Mouse (Mus musculus) heart, embryonic 12.5 days (tissue): Measurements from ENCODE around the gene Krtap16-1. TPM values are rescaled to one million over a fixed set of nuclear protein-coding genes. Genes with fewer than 3 reads are reported as not detected.
A peak's percentile ranks its signal among the peaks of the same experiment; 100 is the strongest.

Experiments used
- ATAC-seq: fragments of 200-750 bp; cut with Nextera tagmentation; 2 replicates; pipeline ENCODE4 v1.8.0; 2017; ENCODE audit warnings: moderate TSS enrichment, moderate library complexity; ENCODE audit not compliant: insufficient number of reproducible peaks, low FRiP score
- H3K27ac ChIP-seq: fragments of 300-500 bp; sonication (generic); 2 replicates; pipeline ENCODE4 v1.5.1; 2016; ENCODE audit warnings: mild to moderate bottlenecking, moderate library complexity; ENCODE audit not compliant: poor library complexity, severe bottlenecking
- H3K27me3 ChIP-seq: fragments of 300-500 bp; sonication (generic); replicated peaks from 2 replicates; pipeline ENCODE4 v1.6.1; 2016; ENCODE audit warnings: mild to moderate bottlenecking, moderate library complexity
- H3K36me3 ChIP-seq: fragments of 300-500 bp; sonication (generic); 2 replicates; pipeline ENCODE4 v1.6.1; 2016; ENCODE audit warnings: mild to moderate bottlenecking, moderate library complexity
- H3K4me1 ChIP-seq: fragments of 300-500 bp; sonication (generic); replicated peaks from 2 replicates; pipeline ENCODE4 v1.6.1; 2016; ENCODE audit warnings: mild to moderate bottlenecking
- H3K4me2 ChIP-seq: fragments of 300-500 bp; sonication (generic); 2 replicates; pipeline ENCODE4 v1.6.1; 2016; ENCODE audit warnings: mild to moderate bottlenecking, moderate library complexity
- H3K4me3 ChIP-seq: fragments of 300-500 bp; sonication (generic); 2 replicates; pipeline ENCODE4 v1.5.1; 2016; ENCODE audit warnings: mild to moderate bottlenecking
- H3K9ac ChIP-seq: fragments of 300-500 bp; sonication (generic); 2 replicates; pipeline ENCODE4 v1.6.1; 2016; ENCODE audit warnings: mild to moderate bottlenecking, moderate library complexity
- H3K9me3 ChIP-seq: fragments of 300-500 bp; sonication (generic); replicated peaks from 2 replicates; pipeline ENCODE4 v1.6.1; 2016; ENCODE audit warnings: mild to moderate bottlenecking, moderate library complexity
- WGBS: fragments of 180-500 bp; shearing (Covaris S2); methylation state at CpG from one replicate; pipeline ENCODE4 v1.1.7; 2016; 5-methylcytosine and 5-hydroxymethylcytosine counted together
- polyA plus RNA-seq: library from polyadenylated mRNA; unstranded; fragments of >200 nt; fragmentation: Nextera tagmentation; extraction: Ambion mirVana; gene quantifications from 2 replicates; pipeline ENCODE4 v1.2.1, GENCODE M21; 2016

Krtap16-1 gene
- polyA plus RNA-seq, 1 experiment from 2014 or later = not detected

DNA sequence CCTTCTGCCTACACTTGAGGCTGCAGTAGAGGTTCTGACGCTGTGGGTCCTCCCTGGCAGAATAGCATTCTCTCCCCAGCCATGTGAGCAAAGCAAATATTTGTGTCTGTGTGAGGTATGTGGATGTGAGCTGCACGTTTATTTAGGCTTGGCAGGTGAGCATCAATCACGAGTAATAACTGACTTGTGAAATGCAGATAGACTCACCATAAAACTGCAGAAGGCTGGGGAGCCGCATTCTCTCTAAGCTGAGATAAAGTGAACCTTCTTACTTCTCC lies 7.9 kb upstream of the Krtap16-1 start:
- 63% methylated on average over 4 of the region's 4 CpGs for WGBS
- H3K27ac ChIP-seq = no peak overlapping the region
- ATAC-seq = no peak

DNA sequence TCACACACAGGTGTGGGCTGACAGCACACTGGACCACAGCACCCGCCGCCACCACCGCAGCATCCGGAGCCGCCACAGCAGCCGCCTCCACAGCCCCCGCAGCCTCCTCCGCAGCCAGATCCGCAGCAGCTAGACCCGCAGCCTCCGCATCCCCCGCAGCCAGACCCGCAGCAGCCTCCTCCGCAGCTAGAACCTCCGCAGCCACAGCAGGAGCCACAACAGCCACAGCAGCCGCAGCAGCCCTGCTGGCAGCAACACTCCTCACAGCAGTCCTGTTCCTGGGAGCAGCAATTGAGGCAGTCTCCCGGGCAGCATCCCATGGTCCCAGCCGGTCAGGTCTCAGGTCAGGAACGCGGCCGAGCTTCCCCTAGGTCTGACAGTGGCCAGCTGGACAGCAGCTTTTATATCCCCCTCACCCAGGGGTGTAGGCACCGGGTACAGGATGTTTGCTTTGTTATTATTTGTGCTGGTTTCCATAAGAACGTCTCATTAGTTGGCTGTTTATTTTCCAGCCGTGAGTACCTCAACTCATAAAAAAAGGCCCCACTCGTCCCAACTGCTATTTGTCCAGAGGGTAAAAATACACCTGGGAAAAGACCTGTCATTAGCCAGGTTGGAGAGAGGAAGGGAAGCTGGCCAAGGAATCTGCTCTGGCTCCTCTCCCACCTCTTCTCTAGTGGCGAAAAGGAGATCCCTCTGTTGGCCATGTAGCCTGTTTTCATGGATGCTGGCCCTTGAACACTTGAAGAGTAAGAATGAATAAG lies 7.4 kb upstream of the Krtap16-1 start, which contains the start of gene Krtap17-1:
Krtap17-1 (minus strand) TSS at position 375 of the 764 bp plus-strand sequence.
- Histone ChIP-seq H3K4me2 (peak within 1 kb of the TSS; percentile 33; the same call in 1 of the 2 replicates), H3K4me3 (no peak within 1 kb of the TSS)
- 22% methylated on average over 26 of the region's 26 CpGs for WGBS

More for the DNA sequence above, 7.9 kb upstream of the Krtap16-1 start:
- H3K9ac ChIP-seq = no peak overlapping the region
- no peaks in the 10 kb centered on the region for H3K36me3 ChIP-seq
- H3K4me3 ChIP-seq = no peak overlapping the region
- H3K4me2 ChIP-seq = no peak overlapping the region
- peaks cover 36% of the 10 kb centered on the region for H3K27me3 ChIP-seq
- H3K4me1 ChIP-seq = 0 out of 2 replicates have a peak, but pooled peaks cover 3% of the 10 kb centered on the region
- H3K9me3 ChIP-seq = no peaks in the 10 kb centered on the region

DNA sequence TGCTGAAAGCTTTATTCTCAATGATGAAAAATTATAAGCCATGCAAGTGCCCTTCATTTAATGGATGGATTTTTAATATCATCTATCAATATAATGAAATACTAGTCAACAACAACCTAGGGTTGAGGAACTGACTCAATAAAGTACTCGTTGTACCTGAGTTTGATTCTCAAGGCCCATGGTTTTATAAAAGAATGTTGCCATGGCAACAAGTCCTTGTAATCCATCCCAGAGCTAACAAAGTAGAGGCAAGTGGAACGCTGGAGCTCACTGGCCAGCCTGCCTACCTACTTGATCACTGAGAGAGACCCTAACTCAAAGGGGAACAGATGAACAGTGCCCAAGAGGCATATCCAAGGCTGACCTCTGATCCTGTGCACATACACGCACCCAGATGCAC lies 4.2 kb upstream of the Krtap16-1 start:
- Histone ChIP-seq H3K4me3 (no peak overlapping the region), H3K4me2 (no peak overlapping the region), H3K9me3 (no peaks in the 10 kb centered on the region), H3K27me3 (peaks cover 42% of the 10 kb centered on the region), H3K4me1 (0 out of 2 replicates have a peak, but pooled peaks cover 3% of the 10 kb centered on the region), H3K9ac (no peak overlapping the region), H3K27ac (no peak overlapping the region), H3K36me3 (no peaks in the 10 kb centered on the region)
- 77% methylated on average over 3 of the region's 3 CpGs for WGBS
- ATAC-seq = no peak

More for the DNA sequence above, 7.4 kb upstream of the Krtap16-1 start, which contains the start of gene Krtap17-1:
- Histone ChIP-seq H3K4me1 (0 out of 2 replicates have a peak, but pooled peaks cover 3% of the 10 kb centered on the region), H3K27ac (no peak within 1 kb of the TSS), H3K27me3 (peaks cover 36% of the 10 kb centered on the region), H3K9me3 (no peaks in the 10 kb centered on the region), H3K36me3 (no peaks in the 10 kb centered on the region), H3K9ac (no peak within 1 kb of the TSS)
- ATAC-seq = no peak

DNA sequence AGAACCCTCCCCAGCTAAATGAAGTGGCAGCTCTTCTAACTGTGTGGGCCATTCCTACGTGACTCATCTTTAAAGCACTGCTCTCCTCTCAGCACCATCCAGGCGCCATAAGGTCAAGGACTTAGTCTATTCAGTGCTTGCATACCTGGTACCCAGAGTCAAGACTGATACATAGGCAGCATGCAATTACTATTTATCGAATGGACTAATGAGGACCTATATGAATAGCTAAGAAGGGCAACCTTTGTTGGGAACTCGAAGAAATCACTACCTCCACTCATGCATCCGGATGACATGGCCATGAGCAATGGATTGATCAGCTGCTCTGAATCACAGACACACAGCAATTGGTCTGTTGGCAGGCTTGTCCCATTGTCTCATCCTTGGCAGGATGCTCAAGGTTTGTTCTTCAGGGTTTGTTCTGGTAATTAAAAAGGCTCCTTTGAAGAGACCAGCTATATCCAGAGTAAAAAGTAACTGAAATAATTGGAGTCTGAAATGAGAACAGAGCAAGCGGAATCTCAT lies 3.5 kb upstream of the Krtap16-1 start:
- peaks cover 41% of the 10 kb centered on the region for H3K27me3 ChIP-seq
- 66% methylated on average over 6 of the region's 6 CpGs for WGBS
- no peak overlapping the region for H3K4me2 ChIP-seq
- 0 out of 2 replicates have a peak, but pooled peaks cover 3% of the 10 kb centered on the region for H3K4me1 ChIP-seq
- H3K4me3 ChIP-seq = no peak overlapping the region
- no peak overlapping the region for H3K27ac ChIP-seq
- no peaks in the 10 kb centered on the region for H3K9me3 ChIP-seq
- no peaks in the 10 kb centered on the region for H3K36me3 ChIP-seq
- H3K9ac ChIP-seq = no peak overlapping the region
- ATAC-seq = no peak

DNA sequence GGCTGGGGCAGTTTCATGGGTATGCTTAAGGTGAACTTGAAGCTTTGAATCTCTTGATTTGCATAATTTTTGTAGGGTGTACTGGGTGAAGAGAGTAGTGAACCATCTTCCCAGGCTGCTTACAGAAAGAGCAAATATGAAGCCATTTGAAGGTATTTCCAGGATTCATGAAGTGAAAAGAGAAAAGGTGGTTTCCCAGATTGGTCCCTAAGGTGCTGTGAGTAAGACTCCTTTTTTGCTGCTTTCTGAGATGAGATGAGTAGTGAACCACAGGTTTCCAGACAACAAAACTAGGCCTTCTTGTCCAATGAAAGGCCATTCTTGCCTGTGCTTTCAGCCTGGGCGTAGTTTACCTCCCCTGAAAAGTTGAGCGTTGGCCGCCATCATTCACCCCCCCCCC lies 2.1 kb upstream of the Krtap16-1 start:
- Histone ChIP-seq H3K27ac (no peak overlapping the region), H3K4me3 (no peak overlapping the region), H3K9ac (no peak overlapping the region), H3K4me1 (0 out of 2 replicates have a peak, but pooled peaks cover under 1% of the 10 kb centered on the region), H3K9me3 (no peaks in the 10 kb centered on the region), H3K27me3 (peaks cover 40% of the 10 kb centered on the region), H3K4me2 (no peak overlapping the region), H3K36me3 (no peaks in the 10 kb centered on the region)
- no peak for ATAC-seq
- WGBS = 85% methylated on average over 3 of the region's 3 CpGs

DNA sequence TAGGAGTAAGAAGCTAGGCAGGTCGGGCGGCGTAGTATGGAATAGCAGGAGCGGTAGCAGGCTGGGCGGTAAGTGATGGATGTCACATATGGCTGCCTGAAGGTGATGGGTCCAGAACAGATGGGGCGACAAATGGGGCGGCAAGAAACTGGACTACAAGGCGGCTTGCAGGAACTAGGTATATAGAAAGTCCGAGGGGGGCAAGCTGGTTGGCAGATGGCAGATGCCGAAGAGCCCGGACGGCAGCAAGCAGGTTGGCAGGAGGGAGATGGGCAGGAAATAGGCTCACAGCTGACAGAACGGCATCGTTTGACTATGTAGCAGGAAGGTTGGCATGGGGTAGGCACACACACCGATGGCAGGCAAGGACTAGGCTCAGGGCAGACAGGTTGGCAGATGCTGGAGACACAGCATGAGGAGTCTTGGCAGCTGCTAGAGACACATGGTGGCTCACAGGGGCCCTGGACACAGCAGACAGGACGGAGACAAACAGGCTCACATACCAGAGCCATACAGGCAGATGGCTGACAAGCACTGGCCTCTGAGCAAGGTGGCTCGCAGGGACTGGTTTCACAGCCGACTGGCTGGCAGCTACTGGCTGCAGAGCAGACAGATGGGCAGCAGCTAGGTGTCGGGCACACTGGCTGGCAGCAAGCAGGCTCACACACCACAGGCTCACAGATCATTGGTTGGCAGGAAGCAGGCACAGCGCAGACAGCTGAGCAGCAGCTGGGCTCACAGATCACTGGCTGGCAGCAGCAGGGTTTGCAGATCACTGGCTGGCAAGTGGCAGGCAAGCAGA lies 905 bp downstream of the Krtap16-1 start:
- no peak for ATAC-seq
- 71% methylated on average over 20 of the region's 20 CpGs for WGBS
- H3K27ac ChIP-seq = no peak overlapping the region
- H3K36me3 ChIP-seq = no peaks in the 10 kb centered on the region
- H3K27me3 ChIP-seq = peaks cover 26% of the 10 kb centered on the region; the same call in 1 of the 2 replicates
- H3K4me2 ChIP-seq = no peak overlapping the region
- H3K9me3 ChIP-seq = no peaks in the 10 kb centered on the region
- H3K4me1 ChIP-seq = no peaks in the 10 kb centered on the region
- H3K4me3 ChIP-seq = no peak overlapping the region
- no peak overlapping the region for H3K9ac ChIP-seq

DNA sequence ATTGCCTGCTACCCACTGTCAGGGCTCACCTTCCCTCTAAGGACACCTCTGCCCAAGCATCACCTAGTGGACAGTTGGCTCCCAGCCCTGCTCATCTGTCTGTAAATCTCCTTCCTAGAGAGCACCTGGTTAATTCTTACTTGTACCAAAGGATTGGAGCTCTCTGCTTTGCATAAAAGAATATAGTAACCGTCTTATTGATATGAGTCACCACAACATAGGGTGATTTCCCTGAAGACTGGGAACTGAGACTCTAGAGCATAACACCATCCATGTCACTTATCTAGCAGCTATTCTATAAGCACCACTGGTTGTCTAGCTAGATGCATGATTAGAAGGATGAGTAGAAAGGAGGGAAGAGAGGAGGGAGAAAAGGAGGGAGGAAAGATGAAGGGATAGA lies 3.0 kb downstream of the Krtap16-1 start:
- ATAC-seq = no peak
- Histone ChIP-seq H3K4me1 (no peaks in the 10 kb centered on the region), H3K4me3 (no peak overlapping the region), H3K4me2 (no peak overlapping the region), H3K27me3 (peaks cover 26% of the 10 kb centered on the region; the same call in 1 of the 2 replicates), H3K27ac (no peak overlapping the region), H3K36me3 (no peaks in the 10 kb centered on the region), H3K9ac (no peak overlapping the region), H3K9me3 (no peaks in the 10 kb centered on the region)
- 88% methylated on average over 1 of the region's 1 CpGs for WGBS

DNA sequence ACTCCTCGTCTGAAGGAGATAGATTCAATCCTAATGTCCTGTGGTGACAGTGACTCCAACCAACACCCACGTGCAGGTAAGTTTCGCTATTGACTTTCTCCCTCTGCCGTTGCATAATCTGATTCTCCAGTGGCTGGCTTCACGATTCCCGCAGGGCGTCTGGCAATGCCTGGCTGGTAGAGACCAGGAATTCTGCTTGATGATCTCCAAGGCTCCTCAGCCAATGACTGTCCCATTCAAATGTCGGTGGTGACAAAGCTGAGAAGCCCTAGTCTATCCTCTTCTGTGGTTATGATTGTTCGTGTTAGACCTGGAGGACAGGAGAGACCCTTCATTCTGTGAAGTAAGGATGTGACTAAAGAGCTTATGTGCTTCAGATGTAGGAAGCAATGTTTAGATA lies 3.7 kb downstream of the Krtap16-1 start:
- H3K4me3 ChIP-seq = no peak overlapping the region
- peaks cover 26% of the 10 kb centered on the region; the same call in 1 of the 2 replicates for H3K27me3 ChIP-seq
- no peak overlapping the region for H3K27ac ChIP-seq
- H3K9ac ChIP-seq = no peak overlapping the region
- H3K9me3 ChIP-seq = no peaks in the 10 kb centered on the region
- H3K4me2 ChIP-seq = no peak overlapping the region
- no peak for ATAC-seq
- H3K4me1 ChIP-seq = no peaks in the 10 kb centered on the region
- 79% methylated on average over 9 of the region's 9 CpGs for WGBS
- H3K36me3 ChIP-seq = no peaks in the 10 kb centered on the region

DNA sequence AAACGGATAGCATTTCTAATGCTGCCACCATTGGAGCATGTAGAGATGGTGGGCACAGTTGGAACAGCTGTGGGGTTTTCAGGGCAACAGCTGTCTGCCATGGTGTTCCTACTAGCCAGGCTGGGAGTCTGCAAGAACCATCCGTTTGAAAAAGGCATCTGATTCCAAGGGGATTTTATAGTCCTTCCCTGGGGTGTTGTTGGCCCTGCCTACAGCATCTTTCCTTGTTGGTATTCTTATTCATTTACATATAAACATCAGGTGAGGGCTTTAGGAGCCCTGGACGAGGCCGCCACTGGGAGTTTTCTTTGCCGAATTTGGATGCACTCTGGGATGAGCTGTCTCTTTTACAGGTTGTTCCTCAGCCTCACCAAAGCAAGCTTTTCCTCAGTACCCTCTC lies 7.4 kb downstream of the Krtap16-1 start, which contains the start of gene Krtap29-1:
Krtap29-1 (minus strand) TSS at position 101 of the 400 bp plus-strand sequence.
- ATAC-seq = no peak
- H3K4me2 ChIP-seq = no peak within 1 kb of the TSS
- 65% methylated on average over 5 of the region's 5 CpGs for WGBS
- H3K9me3 ChIP-seq = no peaks in the 10 kb centered on the region
- H3K27ac ChIP-seq = no peak within 1 kb of the TSS
- H3K9ac ChIP-seq = no peak within 1 kb of the TSS
- no peaks in the 10 kb centered on the region for H3K27me3 ChIP-seq
- H3K4me3 ChIP-seq = no peak within 1 kb of the TSS
- no peaks in the 10 kb centered on the region for H3K36me3 ChIP-seq
- H3K4me1 ChIP-seq = no peaks in the 10 kb centered on the region

DNA sequence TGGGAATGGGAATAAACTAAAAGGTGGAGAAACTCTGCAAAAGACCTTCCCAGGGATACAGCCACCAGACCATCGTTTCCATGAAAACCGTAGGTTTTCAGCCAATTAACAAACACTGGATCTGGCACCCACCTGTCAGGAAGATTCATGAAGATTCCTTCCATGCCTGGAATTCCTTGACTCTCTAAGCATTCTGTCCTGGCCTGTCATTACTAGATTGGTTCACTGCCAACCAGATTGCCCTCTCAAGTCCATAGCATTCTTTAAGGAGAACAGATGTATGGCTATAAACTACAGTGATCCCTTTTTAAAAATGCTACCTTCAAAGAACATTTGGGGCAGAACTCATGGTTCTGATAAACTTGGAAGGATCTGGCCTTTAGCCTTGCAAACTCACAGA lies 20.4 kb downstream of the Krtap16-1 start:
- no peak overlapping the region for H3K4me3 ChIP-seq
- no peaks in the 10 kb centered on the region for H3K9me3 ChIP-seq
- H3K4me1 ChIP-seq = peaks cover 3% of the 10 kb centered on the region; the same call in 1 of the 2 replicates
- no peaks in the 10 kb centered on the region for H3K27me3 ChIP-seq
- H3K27ac ChIP-seq = no peak overlapping the region
- H3K4me2 ChIP-seq = no peak overlapping the region
- 42% methylated on average over 2 of the region's 2 CpGs for WGBS
- ATAC-seq = no peak
- no peak overlapping the region for H3K9ac ChIP-seq
- no peaks in the 10 kb centered on the region for H3K36me3 ChIP-seq

DNA sequence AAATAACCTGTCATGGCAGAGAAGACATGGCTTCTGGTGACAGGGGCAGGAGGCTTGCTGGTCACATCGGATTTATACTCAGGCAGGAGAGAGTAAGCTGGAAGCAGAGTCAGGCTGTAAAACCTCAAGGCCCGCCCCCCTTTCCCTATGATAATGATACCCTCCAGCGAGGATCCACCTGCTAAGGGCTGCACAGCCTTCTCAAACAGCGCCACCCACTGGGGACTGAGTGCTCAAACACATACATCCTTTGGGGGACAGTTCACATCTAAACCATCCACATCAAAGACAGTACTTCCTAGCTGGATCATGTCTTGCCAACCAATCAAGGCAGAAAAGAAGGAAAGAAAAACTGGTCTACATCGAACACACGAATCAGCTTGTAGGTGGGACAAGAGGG lies 22.2 kb downstream of the Krtap16-1 start:
- no peak overlapping the region for H3K4me3 ChIP-seq
- no peaks in the 10 kb centered on the region for H3K27me3 ChIP-seq
- no peak for ATAC-seq
- no peaks in the 10 kb centered on the region for H3K36me3 ChIP-seq
- 47% methylated on average over 6 of the region's 6 CpGs for WGBS
- H3K27ac ChIP-seq = no peak overlapping the region
- peaks cover 3% of the 10 kb centered on the region; the same call in 1 of the 2 replicates for H3K4me1 ChIP-seq
- no peak overlapping the region for H3K9ac ChIP-seq
- no peaks in the 10 kb centered on the region for H3K9me3 ChIP-seq
- no peak overlapping the region for H3K4me2 ChIP-seq
